Mouse (Mus musculus) granulocyte monocyte progenitor cell, adult 5-6 weeks (primary cell): Measurements from ENCODE around the gene Prr18. TPM values are rescaled to one million over a fixed set of nuclear protein-coding genes. Genes with fewer than 3 reads are reported as not detected.

ENCODE experiments used
- ATAC-seq: replicated peaks from 2 replicates; pipeline ENCODE4 v1.8.0; 2016; ENCODE audit warnings: mild to moderate bottlenecking, moderate TSS enrichment, inconsistent platforms; ENCODE audit not compliant: poor library complexity, severe bottlenecking
- total RNA-seq, 2 experiments: library from RNA; stranded (forward) in 1 of 2; stranded (reverse) in 1 of 2; fragments of 200-712, 200-1000 nt in 1 of 2; fragments of >200 nt in 1 of 2; fragmentation: Nextera tagmentation in 1 of 2; gene quantifications; 2 replicates each; pipeline ENCODE4 v1.2.3; 2014 to 2017

Gene Prr18
- total RNA-seq, 2 experiments from 2014 or later, result not detected

- no peak for ATAC-seq
These were observed 2.6 kb downstream of the Prr18 start for GRCm38 (mm10) chr17:8339666-8340374.

- ATAC-seq, result peak; percentile 28
These were observed 3.4 kb downstream of the Prr18 start for GRCm38 (mm10) chr17:8340407-8341359.

DNA sequence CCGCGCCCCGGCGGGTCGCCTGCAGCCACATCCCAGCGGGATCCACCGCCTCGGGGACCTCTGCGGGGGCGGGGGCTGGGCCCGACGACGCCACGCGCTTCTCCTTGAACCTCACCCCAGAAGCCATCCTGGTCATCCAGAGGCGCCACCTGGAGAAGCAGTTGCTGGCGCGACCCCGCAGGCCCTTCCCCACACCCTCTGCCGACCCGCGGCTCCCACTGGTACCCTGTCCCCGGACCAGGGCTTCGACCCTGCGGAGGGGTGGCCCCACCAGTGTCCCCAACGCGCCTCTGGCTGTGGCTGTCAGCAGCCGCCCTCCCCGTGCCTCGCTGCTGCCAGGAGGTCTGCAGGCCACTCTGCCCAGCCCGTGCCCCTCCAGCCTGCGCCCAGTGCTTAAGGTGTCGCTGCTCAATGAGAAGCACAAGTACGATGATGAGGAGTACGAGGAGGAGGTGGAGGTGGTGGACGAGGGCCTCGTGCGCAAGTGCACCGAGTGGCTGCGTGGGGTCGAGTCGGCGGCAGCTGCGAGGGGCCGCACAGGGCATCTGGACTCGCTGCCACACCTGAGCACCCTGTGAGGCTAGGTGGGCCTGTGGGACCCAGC lies 4.2 kb downstream of the Prr18 start:
- ATAC-seq, result peak; percentile 5; the same call in 1 of the 2 replicates

DNA sequence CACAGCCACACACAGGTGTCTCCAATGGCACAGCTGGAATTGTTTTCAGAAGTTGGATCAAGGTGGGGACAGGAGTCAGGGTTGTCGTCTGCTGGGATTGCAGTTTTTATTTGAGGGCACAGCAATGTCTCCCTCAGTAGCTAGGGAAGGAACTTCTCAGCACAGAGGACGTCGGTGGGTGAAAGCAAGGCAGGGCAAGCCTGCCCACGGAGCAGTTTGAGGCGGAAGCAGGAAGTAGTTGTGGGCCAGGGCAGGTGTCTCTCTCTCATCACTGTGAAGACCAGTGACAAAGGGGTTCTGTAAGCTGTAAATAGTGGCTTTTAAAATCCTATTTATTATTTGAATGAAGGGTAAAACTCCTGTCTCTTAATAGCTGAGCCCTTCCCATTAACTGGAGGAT lies 5.4 kb downstream of the Prr18 start:
- ATAC-seq, result peak; percentile 43; the same call in 1 of the 2 replicates

DNA sequence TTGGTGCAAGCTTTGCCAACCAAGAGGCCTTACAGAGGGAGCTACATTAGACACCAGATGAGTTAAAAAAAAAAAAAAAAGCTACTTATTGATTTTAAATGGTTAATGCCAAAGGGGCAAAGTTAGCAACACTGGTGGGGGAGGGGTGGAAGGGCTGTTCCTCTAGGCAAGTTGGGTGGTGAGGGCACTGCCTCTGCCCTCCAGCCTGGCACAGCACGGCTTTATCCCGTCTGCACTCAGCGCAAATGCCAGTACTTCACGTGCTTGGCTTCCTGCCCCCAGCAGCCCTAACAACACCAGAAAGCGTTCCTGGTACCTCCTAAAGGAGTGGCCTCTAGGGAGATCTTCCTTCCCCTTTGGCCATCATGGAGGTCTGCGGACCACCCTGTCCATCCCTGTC lies 6.2 kb downstream of the Prr18 start:
- ATAC-seq, result no peak

DNA sequence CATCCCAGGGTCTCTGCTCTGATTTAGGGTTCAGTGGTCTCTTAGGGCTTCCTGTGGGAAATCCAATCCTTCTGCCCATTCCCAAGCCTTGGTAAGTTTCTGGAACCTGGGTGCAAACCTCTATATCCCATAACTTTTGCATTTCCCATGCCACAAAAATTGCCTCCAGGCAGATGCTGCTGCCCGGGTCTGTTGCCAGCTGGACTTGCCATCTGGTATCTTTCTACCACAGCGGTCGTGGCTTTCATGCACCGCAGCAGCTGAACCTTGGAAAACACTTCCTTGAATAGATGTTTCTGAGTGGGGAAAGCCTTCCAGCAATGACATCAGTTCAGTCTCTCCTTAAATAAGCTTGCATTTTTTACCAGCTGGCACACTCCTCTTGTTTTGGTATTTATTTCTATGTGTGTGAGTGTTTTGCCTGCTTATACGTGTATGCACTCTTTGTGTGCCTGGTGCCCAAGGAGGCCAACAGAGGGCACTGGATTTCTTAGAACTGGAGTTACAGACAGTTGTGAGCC lies 10.6 kb downstream of the Prr18 start:
- ATAC-seq, result no peak

- ATAC-seq, result no peak
These were observed 11.7 kb downstream of the Prr18 start for GRCm38 (mm10) chr17:8348941-8349340.

DNA sequence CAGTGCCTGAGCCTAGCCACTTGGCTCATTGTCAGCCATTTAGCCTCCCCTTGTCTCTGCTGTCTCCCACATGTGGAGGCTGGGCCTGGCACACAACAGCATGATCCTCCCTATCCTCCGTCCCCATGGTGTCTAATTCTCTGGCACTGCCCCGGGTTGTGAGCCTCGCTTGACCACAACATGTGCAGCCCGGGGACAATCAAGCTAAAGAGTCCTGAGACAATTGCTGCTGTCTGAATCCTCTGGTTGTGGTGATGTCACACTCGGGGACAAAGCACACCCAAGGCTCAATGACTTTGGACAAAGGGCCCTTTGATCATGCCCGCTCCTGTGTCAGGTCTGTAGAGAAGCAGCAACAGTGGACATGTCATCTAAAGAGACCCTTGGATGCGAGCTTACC lies 13.8 kb downstream of the Prr18 start:
- ATAC-seq, result no peak

DNA sequence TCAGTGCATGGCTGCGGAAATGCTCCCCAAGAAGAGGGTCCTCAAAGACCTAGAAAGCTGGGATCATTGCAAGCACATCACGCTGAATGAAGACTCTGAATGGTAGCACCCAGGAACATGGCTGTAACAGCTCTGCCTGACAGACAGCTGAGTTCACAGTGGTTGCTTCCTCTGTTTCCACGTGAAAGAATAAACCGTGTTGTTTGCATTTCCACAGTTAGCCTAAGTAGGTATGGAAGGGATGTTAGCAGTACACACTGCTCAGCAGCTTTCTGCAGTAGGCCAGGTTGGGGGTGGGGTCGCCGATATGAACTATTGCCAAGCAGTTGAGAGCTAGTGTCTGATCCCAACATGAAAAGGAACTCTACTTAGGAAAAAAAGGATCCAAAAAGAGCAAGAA lies 18.4 kb downstream of the Prr18 start, which contains the start of gene T2:
TSS of gene T2 (plus strand) at position 301 of the 400 bp plus-strand sequence.
- ATAC-seq, result no peak

GRCm38 (mm10) chr17:8357498-8357897 lies 20.2 kb downstream of the Prr18 start:
- no peak for ATAC-seq

DNA sequence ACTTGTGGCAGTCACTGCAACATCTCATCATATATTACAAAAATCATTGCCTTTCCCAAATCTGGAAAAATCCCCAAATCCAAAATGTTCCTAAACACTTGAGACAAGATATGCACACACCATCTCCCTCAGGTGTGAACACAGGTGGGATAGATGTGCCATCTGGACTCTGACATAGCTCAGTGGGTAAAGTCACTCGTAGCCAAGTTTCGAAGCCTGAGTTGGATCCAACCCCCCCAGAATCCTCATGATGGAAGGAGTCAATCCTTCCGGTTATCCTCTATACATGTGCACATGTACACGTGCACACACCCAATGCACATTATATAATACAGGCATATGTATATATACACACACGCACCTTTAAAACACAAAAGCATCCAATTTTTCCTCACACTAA lies 23.6 kb downstream of the Prr18 start:
- no peak for ATAC-seq

DNA sequence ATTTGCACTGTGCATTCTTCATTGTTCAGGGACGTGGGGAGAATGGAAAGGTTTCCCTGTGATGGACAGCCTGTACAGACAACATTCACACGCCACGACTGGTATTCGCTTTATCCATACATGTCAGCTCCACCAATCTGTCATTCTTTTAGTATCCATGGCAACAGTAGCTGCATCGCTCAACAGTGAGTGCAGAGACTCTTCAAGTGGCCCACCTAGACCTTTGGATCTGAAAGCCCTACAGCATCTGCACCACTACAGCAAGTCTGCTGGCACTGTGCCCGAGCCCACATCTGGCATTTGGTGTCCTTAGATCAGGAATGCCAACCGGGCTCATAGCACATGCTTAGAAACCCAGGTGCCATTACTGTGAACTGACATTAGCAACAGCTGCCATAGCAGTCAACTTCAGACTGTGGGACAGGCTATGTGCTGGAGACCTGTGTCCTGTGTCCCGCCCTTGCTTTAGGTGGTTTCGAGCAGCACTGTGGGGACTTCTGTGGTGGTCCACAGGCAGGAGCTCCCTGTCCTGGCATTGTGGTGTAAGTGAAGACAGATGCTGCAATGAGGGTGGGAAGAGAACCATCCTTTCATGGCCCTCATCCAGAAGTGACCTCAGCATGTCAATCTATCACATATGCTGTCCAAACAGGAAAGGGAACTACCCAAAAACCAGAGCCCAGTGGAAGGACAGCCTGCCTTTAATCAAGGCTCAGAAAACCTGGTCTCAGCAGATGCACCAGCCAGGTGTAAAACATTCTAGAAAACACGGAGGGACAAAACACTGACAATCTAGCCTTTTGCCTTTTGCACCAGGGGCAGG lies 24.2 kb downstream of the Prr18 start:
- ATAC-seq, result peak; percentile 48

DNA sequence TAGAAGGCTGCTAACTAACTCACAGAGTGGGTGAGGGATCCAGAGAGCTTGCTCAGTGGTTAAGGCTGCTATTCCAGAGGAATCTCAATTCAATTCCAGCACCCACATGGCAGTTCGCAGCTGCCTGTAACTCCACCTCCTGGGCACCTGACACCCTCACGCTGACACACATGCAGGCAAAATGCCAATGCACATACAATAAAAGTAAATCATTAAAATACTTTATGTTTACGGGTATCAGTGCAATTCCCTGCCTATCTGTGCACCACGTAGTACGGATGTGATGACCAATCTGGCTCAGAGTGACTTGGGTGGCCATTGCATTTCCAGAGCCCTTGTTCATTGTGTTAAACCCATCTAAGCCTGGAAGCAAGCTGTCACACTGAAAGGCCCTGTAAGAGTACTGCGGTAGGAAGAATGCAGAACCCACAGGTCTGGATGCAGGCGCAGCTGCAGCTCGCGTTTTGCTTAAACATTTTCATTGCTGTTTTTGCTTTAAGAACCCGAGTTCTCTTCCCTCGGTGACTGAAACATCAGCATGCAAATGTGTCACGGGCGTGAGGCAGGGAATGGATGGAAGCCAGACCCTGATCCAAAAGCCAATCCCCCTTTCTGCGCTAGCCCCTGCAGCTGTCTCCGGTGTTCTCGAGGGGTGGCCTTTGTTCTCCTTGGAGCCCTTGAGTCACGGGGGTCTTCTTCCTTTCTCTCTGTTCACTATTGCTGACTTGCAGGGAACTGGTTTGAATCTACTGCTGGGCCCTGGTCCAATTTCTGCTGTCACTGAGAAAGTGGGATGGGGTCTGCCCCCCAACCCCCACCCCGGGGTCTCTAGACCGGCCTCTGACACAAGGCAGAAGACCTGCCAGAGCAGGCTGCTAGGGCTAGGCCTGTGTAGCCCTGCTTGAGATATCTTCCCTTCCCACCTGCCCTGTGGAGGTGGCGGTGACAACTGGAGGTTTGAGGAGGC lies 30.5 kb downstream of the Prr18 start:
- ATAC-seq, result no peak

GRCm38 (mm10) chr17:8368570-8368969 lies 31.3 kb downstream of the Prr18 start:
- ATAC-seq, result no peak

GRCm38 (mm10) chr17:8369171-8369570 lies 31.9 kb downstream of the Prr18 start:
- ATAC-seq, result no peak

DNA sequence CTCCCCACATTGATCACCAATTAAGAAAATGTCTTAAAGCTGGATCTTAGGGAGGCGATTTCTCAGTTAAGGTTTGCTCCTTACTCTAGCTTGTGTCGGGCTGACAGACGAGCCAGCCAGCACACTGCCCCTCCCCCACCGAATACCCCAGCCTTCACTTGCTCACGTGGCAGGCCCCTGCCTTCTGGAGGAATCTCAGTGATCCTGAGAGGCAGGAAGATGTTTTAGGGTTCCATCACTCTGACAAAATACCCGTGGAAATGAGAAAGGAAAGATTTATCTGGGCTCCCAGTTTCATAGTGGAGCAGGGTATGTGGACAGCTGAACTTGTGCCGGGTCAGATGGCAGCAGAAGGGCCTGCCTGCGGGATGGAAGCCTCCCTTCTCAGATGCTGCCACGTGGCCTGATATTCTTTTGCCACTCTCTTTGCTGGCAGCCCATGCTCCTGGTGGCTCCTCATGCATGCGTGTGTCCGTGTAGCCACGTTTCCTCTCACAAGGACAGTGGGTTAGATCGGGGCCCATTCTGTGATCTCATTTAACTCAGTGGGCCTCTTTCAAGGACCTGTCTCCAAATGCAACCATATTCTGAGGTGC lies 33.5 kb downstream of the Prr18 start:
- ATAC-seq, result no peak

DNA sequence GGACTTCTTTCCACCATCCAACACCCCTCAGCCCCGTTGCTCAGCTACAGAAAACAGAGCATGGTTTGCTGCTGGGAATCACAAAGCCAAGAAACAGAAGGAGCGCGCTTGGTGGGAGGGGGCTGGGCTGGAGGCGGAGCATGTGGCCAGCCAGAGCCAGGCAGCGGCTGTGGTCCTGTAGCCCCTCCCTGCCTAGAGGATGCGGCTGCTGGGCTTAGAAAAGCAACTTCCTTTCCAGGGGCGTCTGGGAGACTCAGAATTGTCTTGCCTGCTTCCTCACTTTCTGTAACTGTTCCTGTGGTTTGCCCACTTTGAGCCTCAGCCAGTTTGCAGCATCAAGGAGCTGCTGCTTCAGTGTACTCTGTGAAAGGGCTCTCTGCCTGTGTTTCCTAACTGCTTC lies 34.6 kb downstream of the Prr18 start:
- ATAC-seq, result peak; percentile 91

GRCm38 (mm10) chr17:8372286-8373046 lies 35.2 kb downstream of the Prr18 start:
- ATAC-seq, result peak; percentile 49
